Mouse (Mus musculus) pancreas, adult 10 weeks (tissue): ENCODE data around the gene Zfp423. TPM values are rescaled to one million over a fixed set of nuclear protein-coding genes. Genes with fewer than 3 reads are reported as not detected.

Experiments used
- polyA plus RNA-seq: library from polyadenylated mRNA; stranded (reverse); fragments of 350-450 nt; fragmentation: Illumina TruSeq; extraction: RNeasy Lipid Tissue Mini Kit (QIAGEN cat#74804); gene quantifications from one replicate; pipeline ENCODE4 v1.2.3, GENCODE M21; 2015; ENCODE audit warnings: low read depth, low replicate concordance; ENCODE audit not compliant: insufficient read depth

Zfp423 gene
- polyA plus RNA-seq, result 1.2 TPM

GRCm38 (mm10) chr8:87959320-87959920, at the start of gene Zfp423:
Zfp423 (minus strand) TSS chr8:87959595.

Other genes starting within 250 kb of the Zfp423 start
- gene Cnep1r1, start 159.2 kb upstream of the Zfp423 start, polyA plus RNA-seq, result 11.7 TPM
- gene Heatr3, start 178.3 kb upstream of the Zfp423 start, polyA plus RNA-seq, result 7.3 TPM
- 5.1 TPM for gene Tent4b, start 239.6 kb upstream of the Zfp423 start, polyA plus RNA-seq